Mouse (Mus musculus) heart, embryonic 14.5 days (tissue): ENCODE data around the gene Ccdc18. TPM values are rescaled to one million over a fixed set of nuclear protein-coding genes. Genes with fewer than 3 reads are reported as not detected.
A peak's percentile ranks its signal among the peaks of the same experiment; 100 is the strongest.
"Not testable (repeated sequence)": the region's sequence is repeated elsewhere in the genome, so short reads cannot be mapped to it uniquely, and the experiment has no call there.

ENCODE experiments used
- ATAC-seq: fragments of 200-750 bp; cut with Nextera tagmentation; 2 replicates; pipeline ENCODE4 v1.8.0; 2017; ENCODE audit warnings: low read depth, moderate TSS enrichment; ENCODE audit not compliant: insufficient number of reproducible peaks, insufficient read depth, low FRiP score
- H3K27ac ChIP-seq, 2 experiments: fragments of 200-500 bp in 1 of 2; fragments of 300-500 bp in 1 of 2; sonication (generic) in 1 of 2; replicated peaks in 1 of 2; 2 replicates each; pipeline ENCODE4 v1.5.1; 2012 to 2014; ENCODE audit warnings: low read depth in 2 of 2, low read length in 2 of 2, control low read depth in 1 of 2, mild to moderate bottlenecking in 1 of 2, mixed read lengths in 1 of 2; ENCODE audit not compliant: control insufficient read depth in 1 of 2, insufficient read depth in 1 of 2
- H3K27me3 ChIP-seq: fragments of 300-500 bp; sonication (generic); 2 replicates; pipeline ENCODE4 v1.6.1; 2014; ENCODE audit warnings: mild to moderate bottlenecking, low read length, control low read depth; ENCODE audit not compliant: control insufficient read depth, insufficient read depth
- H3K36me3 ChIP-seq: fragments of 300-500 bp; sonication (generic); 2 replicates; pipeline ENCODE4 v1.6.1; 2014; ENCODE audit warnings: mild to moderate bottlenecking, control low read depth, low read length, mixed read lengths; ENCODE audit not compliant: control insufficient read depth, insufficient read depth
- H3K4me1 ChIP-seq, 2 experiments: fragments of 200-500 bp in 1 of 2; fragments of 300-500 bp in 1 of 2; sonication (generic) in 1 of 2; 2 replicates each; pipeline ENCODE4 v1.6.1; 2012 to 2014; ENCODE audit warnings: low read length in 2 of 2, control low read depth in 1 of 2, mixed read lengths in 1 of 2; ENCODE audit not compliant: control insufficient read depth in 2 of 2, insufficient read depth in 2 of 2
- H3K4me2 ChIP-seq: fragments of 300-500 bp; sonication (generic); 2 replicates; pipeline ENCODE4 v1.6.1; 2014; ENCODE audit warnings: mild to moderate bottlenecking, low read length
- H3K4me3 ChIP-seq, 2 experiments: fragments of 200-500 bp in 1 of 2; fragments of 300-500 bp in 1 of 2; sonication (generic) in 1 of 2; 2 replicates each; pipeline ENCODE4 v1.5.1; 2012 to 2014; ENCODE audit warnings: low read length in 2 of 2, mild to moderate bottlenecking in 2 of 2, control low read depth in 1 of 2, low read depth in 1 of 2, moderate library complexity in 1 of 2; ENCODE audit not compliant: control insufficient read depth in 1 of 2, insufficient read depth in 1 of 2
- H3K9ac ChIP-seq: fragments of 300-500 bp; sonication (generic); 2 replicates; pipeline ENCODE4 v1.6.1; 2014; ENCODE audit warnings: mild to moderate bottlenecking, low read length
- H3K9me3 ChIP-seq: fragments of 300-500 bp; sonication (generic); 2 replicates; pipeline ENCODE4 v1.6.1; 2016; ENCODE audit warnings: low read length, control low read depth; ENCODE audit not compliant: control insufficient read depth
- WGBS: fragments of 180-500 bp; shearing (Covaris S2); extraction: QIAGEN DNeasy Blood & Tissue Kit; methylation state at CpG from one replicate; pipeline ENCODE4 v1.1.7; 2014; 5-methylcytosine and 5-hydroxymethylcytosine counted together
- polyA plus RNA-seq: library from polyadenylated mRNA; unstranded; fragments of >200 nt; fragmentation: Nextera tagmentation; extraction: Ambion mirVana; gene quantifications from 2 replicates; pipeline ENCODE4 v1.2.1, GENCODE M21; 2014

Ccdc18 gene
- polyA plus RNA-seq, 1 experiment from 2014 or later = 4.3 TPM

DNA sequence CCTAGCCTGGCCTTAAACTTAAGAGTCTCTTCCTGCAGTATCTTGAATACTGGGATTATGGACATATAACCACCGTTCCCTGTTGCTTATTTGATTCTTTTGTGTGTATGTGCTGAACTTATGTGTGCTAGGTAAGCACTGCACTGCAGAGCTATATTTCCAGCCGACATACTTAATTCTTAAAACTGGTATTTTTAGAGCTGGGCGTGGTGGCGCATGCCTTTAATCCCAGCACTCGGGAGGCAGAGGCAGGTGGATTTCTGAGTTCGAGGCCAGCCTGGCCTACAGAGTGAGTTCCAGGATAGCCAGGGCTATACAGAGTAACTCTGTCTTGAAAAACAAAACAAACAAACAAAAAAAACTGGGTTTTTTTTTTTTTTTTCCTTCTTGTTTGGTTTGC lies 138.7 kb downstream of the Ccdc18 start:
- H3K4me1 ChIP-seq = peaks cover 3 to 26% of the 10 kb centered on the region in 2 experiments; a peak in 3 of 4 replicates
- not testable (repeated sequence) for H3K27ac ChIP-seq, H3K9me3 ChIP-seq, H3K27me3 ChIP-seq, H3K9ac ChIP-seq, ATAC-seq
- peaks cover 24% of the 10 kb centered on the region for H3K36me3 ChIP-seq
- 90% methylated on average over 6 of the region's 6 CpGs for WGBS
- H3K4me3 ChIP-seq = peak overlapping the region in 1 of 2 experiments; percentile 81; a peak in 1 of 4 replicates
- peak overlapping the region; percentile 95 for H3K4me2 ChIP-seq

Other genes starting within 250 kb of the Ccdc18 start
- 44.9 and 47.3 TPM in 2 replicates for gene Rpl5, start 232.4 kb upstream of the Ccdc18 start, polyA plus RNA-seq
- gene Fam69a, start 145.8 kb upstream of the Ccdc18 start, polyA plus RNA-seq = 18.4 and 19.8 TPM in 2 replicates
- 63.6 and 68.3 TPM in 2 replicates for gene Mtf2, start 67.2 kb upstream of the Ccdc18 start, polyA plus RNA-seq
- gene Tmed5, start 255 bp upstream of the Ccdc18 start, polyA plus RNA-seq = 27.0 and 29.1 TPM in 2 replicates
- gene Dr1, start 136.0 kb downstream of the Ccdc18 start, polyA plus RNA-seq = 28.2 and 30.0 TPM in 2 replicates
- 3.0 and 3.6 TPM in 2 replicates for gene Pigg, start 179.7 kb downstream of the Ccdc18 start, polyA plus RNA-seq
- 0.11 TPM in 1 of 2 replicates, not detected in the other for gene Gm42517, start 235.0 kb downstream of the Ccdc18 start, polyA plus RNA-seq